Mouse (Mus musculus) CD4-positive helper T cell, adult 2 months (primary cell): ENCODE results near the gene Twf1.

Source experiments
- DNase-seq: peaks from one replicate; pipeline ENCODE4 v3.0.0-alpha.2; 2012; ENCODE audit warnings: low read depth, missing footprints, low spot score

The Twf1 gene

DNA sequence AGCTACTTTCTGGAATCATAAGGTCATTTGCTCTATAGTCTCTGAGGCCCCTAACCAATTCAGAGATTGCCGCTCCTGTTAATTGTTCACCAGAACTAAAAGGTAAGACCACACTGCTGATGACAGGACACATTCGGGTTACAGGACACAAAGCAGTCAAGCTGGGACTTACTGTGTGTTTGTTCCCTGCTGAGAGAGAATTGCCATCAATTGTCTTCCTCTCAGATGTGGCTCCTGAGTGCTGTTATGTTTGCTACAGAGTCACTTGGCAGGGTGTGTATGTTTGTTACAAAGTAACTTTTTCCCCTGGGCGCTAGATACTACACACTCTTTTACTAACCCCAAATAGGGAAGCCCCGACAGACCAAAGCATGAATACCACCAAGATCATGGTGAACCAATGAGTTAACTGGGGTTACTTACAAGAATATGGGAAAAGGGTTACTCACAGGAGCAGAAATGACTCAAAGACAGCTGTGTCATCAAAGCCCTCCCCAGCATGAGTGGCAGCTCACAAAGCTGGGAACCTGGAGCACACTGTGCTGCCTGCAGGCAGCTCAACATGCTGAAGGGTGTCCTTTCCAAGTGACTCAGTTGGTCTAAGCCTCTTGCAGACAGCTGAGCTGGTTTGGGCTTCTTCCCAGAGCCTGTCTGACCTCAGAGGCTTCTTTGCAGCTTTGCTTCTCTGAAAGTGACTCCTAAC lies 15.0 kb downstream of the Twf1 start:
- DNase-seq, result no peak

DNA sequence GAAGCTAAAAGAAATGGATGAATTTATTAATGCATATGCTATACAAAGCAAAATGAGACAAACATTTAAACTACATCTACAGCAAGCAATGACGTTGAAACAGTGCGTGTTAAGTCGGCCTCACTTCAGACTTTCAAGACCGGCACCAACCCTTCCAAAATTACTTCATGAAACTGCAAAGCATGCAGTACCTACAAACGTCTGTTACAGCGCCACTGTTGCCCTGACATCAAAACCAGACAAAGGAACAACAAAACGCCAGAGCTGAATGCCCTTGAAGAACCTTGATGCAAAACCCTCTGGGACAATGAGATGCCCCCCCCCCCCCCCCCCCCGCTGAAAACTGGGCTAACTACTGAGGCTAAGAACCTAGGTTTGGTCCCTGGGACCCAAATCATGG lies 16.9 kb downstream of the Twf1 start:
- no peak for DNase-seq

DNA sequence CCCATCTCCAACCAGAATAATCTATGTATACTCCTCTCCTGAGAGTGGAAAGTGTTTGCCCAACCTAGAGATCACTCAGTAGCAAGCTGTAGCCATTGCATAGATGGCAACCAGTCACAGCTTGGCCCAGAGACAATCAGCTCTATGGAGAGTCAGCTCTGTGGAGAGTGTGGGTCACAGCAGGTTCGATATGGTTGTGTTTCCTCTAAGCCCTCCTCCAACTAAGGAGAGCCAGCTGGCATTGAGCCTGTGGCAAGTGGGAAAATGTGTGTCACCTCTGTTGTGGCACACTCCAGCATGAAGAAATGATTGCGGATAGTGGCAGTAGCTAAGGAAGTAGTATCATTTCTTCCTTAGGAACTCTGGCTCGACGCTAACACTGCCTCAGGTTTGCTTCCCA lies 18.2 kb downstream of the Twf1 start:
- DNase-seq, result no peak

DNA sequence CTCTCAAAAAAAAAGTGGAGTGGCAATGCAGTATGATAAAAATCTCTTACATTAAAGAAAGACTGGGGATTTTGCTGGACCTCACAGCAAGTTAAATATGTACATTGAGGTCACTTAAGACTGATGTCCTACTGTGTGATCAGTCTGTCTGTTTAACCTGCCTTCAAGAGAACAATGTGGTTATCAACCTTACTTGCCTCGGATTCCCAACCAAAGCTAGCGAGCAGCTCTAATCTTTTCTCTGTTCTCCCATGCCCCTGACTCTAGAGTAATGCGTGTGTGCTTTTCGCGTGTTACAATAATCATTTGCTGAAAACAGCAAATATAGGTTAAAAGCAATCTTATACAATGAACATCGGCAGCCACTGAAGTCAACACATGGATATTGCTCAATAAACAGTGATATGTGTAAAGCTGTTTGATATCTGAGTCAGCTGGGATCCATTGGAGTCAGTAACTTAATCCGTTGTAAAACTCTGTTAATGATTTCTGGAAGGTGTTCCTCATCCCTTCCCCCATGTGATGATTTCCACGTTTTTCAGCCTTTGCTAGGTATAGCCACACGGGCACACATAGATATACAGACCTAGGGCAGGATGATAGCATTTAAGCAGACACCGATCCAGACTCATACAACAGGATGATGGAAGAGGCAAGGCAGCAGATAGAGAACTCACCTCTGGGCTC lies 21.1 kb downstream of the Twf1 start:
- DNase-seq, result no peak

DNA sequence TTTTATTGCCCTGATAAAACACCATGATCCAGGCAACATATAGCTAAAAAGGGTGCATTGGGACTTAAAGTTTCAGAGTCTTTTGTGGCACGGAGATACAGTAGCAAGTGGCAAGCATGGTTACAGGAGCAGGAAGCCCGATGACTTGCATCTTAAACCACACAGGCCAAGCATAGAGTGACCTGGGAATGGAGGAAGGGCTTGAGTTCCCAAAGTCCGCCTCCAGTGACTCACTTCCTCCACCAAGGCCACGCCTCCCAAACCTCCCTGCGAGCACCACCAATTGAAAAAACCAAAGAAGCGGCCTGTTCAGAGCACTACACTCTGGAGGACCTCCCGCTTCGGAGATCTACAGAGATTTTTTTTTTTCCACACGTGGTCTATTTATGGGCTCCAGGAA lies 23.8 kb downstream of the Twf1 start:
- peak; percentile 72 for DNase-seq

DNA sequence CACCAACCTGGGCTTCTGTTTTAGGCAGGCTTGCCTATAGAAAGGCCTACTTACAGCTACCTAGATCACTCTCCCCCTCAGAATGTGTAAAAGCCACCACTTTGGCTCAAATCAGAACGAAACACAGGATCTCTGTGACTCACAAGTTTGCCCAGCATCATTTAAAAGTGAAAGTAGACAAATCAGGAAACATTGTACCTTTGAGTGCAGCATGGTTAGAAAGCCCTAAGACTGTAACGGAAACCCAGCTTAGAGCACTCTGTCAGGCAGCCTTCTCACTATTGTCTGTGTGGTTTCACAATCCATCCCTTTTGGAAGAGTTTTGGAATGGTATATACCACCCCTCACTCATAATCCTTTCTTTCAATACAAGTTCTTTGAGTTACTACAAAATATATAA lies 24.8 kb downstream of the Twf1 start:
- peak; percentile 64 for DNase-seq

DNA sequence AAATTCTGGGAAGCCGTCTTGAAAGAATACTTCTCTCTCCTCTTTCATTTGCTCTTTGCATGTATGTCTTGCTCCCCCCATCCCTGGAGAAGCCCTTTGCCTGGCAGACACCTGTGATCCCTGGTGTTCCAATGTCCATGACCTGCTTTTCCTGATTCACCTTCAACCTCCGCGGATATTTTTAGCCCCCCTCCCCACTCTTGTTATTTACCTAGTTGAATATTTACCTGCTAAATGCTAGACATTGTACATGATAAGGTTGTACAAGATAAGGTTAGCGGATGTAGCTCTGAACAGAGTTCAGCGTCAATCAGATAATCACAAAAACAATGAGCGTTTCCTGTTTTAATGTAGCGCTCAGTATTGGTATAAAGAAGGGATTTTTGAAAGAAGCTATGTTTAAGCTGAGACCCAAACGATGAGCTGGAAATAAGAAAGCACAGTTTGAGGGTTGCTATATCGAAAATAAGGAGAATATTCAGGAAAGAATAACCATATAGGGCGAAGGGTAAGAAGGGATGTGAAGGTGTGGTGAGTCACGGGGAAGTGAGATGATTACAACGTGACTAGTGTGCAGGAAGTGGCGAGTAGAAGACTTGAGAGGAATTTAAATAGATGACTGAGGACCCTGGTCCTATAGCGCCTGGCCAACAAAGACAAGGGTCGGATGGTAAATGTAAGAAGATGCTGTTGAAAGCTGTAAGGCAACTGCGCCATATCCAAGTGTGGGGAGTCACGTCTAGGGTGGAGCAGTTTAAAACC lies 30.6 kb downstream of the Twf1 start:
- no peak for DNase-seq

DNA sequence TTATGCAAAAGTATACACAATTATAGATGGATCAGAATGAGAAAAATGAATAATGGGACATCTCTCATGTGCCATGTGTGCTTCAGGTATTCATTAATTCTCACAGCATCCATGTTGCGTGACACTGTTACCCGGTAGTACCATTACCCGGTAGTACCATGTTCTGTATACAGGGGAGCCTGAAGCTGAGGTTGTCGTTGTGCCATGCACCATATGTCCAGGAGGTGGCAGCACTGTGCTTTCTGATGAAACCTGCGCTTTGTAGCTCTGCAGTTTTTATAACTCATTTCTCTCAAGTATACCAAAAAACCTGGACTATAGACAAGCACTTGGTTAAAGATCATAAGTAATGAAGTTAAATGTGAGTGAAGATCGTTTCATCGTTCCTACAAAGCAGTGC lies 32.2 kb downstream of the Twf1 start:
- DNase-seq, result peak; percentile 87

DNA sequence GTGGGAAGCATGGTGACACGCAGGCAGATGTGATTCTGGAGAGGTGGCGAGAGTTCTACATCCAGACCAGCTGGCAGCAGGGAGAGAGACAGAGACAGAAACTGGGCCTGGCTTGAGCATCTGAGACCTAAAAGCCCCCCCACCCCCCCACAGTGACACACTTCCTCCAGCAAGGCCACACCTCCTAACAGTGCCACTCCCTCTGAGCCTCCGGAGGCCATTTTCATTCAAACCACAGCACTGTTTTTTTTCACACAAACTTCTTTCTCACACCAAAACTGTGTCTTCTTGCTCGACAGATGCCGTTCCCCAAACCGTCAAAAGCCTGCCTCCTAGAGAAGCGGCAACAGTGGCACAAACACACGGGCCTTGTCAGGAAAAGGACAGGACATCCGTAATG lies 36.2 kb downstream of the Twf1 start:
- DNase-seq, result no peak

DNA sequence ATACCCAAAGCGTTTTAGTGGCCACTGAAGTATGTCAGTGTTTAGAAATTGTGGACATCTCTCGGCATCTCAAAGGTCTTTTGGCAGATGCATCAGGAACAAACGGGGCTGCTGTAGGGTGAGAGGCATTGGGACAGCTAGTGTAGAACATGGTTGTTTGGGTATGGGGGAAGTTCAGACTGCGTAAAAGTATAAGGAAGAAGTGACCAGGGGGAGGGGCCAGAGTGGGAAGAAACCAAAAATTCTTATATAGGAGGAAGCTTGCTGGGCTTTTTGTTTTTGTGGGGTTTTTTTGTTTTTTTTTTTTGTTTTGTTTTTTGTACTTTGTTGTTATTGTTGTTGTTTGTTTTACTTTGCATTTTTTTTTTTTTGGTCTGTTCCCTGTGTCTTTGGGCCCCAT lies 44.8 kb downstream of the Twf1 start:
- DNase-seq, result no peak

DNA sequence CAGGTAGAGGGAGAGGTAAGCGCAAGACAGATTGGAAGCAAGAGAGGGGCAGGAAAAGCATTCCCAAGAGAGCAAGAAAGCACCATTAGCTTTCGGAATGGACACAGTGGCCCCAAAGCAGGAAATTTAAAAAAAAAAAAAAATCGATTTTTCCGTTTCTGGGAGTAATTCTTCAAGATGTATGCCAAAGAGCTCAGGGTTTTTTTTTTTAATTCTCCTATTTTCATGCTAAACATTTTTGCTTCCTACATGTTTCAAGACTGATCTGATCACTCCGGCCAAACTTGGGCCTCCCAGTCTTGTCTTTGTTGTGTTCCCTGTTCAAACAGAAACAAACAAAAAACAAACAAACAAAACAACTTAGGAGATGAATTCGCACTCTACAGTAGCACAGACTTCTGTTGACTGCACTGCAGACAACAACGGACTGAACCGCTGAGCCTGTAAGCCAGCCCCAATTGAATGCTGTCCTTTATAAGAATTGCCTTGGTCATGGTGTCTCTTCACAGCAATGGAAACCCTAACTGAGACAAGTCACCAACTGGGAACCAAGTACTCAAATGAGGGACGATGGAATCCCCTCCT lies 45.5 kb downstream of the Twf1 start:
- peak; percentile 11 for DNase-seq

DNA sequence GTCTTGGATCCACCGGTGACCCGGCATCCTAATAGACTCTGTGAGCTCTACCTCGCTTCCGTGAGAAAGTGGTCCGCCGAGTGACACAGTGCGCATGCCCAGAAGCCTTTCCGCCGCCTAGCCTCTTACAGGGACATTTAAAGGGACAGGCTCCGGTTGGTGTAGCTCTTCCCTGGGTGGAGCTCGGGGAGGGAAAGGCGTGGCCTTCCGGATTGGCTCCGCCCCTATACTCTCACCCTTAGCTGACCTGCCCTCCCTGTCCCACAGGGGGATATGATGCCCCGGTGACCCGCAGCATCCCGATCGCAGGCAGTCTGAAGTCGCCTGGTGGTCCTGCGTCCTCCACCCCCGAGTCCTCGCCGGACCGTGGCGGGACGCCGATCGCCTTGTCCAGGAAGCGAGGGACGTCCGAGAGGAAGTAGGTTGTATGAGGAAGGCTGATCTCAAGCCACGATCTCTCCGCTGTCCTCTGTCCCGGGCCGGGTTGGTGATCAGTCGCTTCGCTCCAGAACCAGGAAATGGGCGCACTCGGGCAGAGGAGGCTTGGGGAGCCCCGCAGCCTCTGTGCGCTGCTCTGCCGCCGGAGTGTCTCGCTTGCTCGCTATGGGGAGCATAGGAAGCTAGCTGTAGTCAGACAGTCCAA lies 46.2 kb downstream of the Twf1 start, which contains the start of the genes Pus7l and Irak4:
TSS of gene Pus7l (minus strand) at position 139 of the 643 bp plus-strand sequence.
TSS of gene Irak4 (plus strand) at position 235 of the 643 bp plus-strand sequence.
- DNase-seq, result peak; percentile 95

DNA sequence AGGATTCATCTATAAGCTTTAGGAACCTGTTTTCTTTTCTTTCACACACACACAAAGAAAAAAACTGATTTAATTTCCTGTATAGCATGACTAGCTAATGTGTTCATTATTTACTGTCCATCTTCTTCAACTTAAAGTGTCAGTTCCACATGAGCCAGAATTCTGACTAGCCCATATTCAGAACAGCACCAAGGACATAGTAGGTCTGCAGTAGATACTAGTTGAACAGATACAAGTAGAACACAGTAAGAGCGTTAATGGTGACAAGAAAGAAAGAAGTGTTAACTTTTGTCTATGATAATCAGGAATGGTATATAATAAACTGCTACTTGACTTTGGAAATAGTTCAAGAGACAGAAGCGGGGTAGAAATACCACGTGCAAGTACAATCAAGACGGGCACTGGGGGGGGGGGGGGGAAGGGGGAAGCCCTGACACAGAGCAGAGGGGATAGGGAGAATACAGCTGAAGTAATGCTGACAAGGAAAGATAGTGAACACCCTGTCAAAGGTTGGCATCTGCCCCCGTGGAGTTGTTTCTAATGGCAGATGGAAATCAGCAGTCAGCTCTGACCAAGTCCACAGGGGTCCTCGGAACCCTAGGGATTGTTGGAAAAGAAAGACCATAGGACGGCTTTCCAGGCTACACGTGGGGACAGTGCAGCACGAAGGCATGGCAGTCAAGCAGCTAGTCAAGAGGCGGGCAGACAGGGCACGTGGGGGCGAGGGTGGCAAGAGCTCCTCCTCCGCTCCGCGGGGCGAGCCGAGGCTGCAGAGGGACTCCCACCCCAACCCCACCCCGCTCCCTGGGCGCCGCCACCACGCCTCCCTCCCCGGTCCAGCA lies 46.9 kb downstream of the Twf1 start:
- no peak for DNase-seq

DNA sequence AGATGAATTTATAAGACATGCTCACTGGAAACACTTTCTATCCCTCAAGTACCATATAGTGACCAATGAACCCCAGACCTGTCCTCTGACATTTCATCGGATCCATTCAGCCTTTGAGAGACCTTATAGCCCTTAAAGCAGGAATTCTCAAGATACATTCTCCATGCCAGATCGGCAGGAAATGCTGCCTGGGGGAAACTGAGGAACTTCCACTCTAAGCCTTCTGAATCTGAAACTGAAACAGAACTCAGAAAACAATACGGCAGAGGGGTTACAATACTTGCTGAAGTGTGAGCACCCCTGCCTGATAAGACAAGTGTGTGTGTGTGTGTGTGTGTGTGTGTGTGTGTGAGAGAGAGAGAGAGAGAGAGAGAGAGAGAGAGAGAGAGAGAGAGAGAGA lies 50.4 kb downstream of the Twf1 start:
- no peak for DNase-seq

DNA sequence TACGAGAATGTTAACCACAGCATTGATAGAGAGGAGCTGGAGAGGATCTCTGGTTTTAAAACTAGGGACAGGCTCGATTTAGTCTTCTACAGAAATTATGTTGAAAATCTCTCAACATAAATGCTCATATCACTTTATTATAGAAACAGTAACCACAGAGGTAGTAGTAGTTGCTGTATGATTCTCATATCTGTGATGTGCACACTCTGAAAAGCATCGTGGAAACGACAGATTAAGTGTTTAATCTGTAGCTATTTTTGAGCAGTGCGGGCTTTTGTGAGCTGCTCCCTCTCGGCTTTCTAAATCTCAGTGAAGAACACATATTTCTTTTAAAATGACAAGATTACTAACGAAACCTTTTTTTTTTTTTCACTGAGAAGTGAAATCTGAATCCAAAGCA lies 54.2 kb downstream of the Twf1 start:
- no peak for DNase-seq

DNA sequence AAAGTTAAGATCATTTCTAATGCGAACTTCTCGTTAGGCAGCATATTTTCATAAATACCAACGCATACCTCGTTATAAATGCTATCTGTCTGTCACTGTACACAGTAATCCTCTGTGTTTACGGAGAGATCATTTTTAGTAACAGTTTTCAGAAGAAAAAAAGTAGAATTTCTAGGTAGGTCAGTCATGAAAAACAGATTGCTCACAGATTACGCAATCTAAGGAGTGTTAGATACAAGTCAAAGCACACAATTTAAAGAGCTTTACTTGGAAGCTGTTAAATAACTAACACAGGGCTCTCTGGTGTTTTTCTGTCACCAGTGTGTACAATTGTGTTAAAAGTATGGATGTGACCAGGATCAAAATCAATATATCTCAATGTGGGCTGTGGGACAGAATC lies 56.7 kb downstream of the Twf1 start:
- DNase-seq, result no peak

DNA sequence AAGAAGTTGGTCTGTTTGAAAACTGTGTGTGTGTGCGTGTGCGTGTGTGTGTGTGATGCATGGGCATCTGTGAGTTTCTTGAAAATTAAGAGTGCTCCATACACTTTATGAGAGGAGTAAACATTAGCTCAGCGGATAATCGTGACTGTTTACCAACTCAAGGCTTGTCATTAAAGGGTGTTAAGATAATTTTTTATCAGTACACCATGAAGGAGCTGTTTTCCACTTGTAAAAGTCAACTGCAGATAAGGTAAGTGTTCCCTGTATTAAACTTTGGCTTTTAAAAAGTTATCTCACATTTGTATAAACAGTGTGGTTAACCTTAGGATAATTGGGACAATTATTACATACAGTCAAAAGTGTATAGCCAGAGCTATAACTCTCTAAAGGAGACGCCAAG lies 57.4 kb downstream of the Twf1 start:
- no peak for DNase-seq

DNA sequence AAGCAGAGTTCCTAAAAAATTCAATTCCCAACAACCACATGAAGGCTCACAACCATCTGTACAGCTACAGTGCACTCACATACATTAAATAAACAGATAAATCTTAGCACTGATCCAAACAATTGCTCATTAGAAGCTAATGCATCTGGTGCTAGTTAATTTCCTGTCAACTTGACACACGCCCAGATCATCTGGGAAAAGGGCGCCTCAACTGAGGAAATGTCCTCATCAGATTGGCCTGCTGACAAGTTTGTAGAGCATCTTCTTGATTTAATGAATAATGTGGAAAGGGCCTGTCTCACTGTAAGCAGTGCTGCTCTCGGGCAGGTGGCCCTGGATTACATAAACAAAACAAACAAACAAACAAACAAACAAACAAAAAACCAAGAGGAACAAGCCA lies 59.2 kb downstream of the Twf1 start:
- no peak for DNase-seq
